Mouse (Mus musculus): Measurements from ENCODE around the gene Pim2. TPM values are rescaled to one million over a fixed set of nuclear protein-coding genes. Genes with fewer than 3 reads are reported as not detected.
A peak's percentile ranks its signal among the peaks of the same experiment; 100 is the strongest.

Gene Pim2
- polyA plus RNA-seq, 1 experiment = 3.0 TPM

DNA sequence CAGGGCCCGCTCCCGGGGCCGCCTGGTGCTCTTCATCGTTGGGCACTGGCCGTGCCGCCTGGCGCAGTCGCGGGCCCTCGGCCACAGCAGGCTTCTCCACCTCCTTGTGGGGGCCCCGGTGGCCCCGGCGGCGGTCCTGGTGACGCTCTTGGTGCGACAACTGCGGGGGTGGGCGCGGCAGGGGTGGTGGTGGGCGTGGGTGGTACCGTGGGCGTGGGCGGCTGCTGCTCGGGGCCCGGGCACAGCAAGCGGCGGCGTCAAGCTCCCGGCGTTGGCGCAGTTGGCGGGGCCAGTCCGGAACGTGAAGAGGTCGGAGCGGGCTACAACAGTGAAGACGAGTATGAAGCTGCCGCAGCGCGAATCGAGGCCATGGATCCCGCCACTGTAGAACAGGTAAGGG is 35.7 kb upstream of the Pim2 start:
- TF ChIP-seq MYOD1 (IDR thresholded peaks at IDR 0.05; ENCODE audit: control insufficient read depth in 1 of 3, insufficient read length in 2 of 3, low read depth in 2 of 3) (no peak), REST (IDR thresholded peaks at IDR 0.05; ENCODE audit: insufficient read depth, insufficient read length) (no peak), POLR2AphosphoS2 (IDR thresholded peaks at IDR 0.05; ENCODE audit: insufficient read length, low read depth) (no peak), TCF12 (IDR thresholded peaks at IDR 0.05; ENCODE audit: insufficient read depth, poor library complexity, severe bottlenecking) (no peak), SRF (IDR thresholded peaks at IDR 0.05; ENCODE audit: control insufficient read depth, insufficient read length, low read depth) (no peak), USF1 (IDR thresholded peaks at IDR 0.05; ENCODE audit: low read depth) (no peak), CEBPB (IDR thresholded peaks at IDR 0.05; ENCODE audit: insufficient read depth, poor library complexity, severe bottlenecking) (no peak), E2F4 (IDR thresholded peaks at IDR 0.05; ENCODE audit: insufficient read depth) (no peak), MAX (IDR thresholded peaks at IDR 0.05; ENCODE audit: low read depth) (no peak), MYOG (IDR thresholded peaks at IDR 0.05; ENCODE audit: control insufficient read depth in 1 of 3, insufficient read depth in 1 of 3, insufficient read length in 2 of 3, low read depth in 2 of 3) (no peak), TCF3 (IDR thresholded peaks at IDR 0.05; ENCODE audit: insufficient read length, low read depth) (no peak), POLR2A (IDR thresholded peaks at IDR 0.05; ENCODE audit: insufficient read length, low read depth) (no peak)
- H3K36me3 ChIP-seq (ENCODE audit: control insufficient read depth, insufficient read depth) = no peaks in the 10 kb centered on the region
- H3K4me3 ChIP-seq = peak overlapping the region; percentile 49
- H3K27me3 ChIP-seq (ENCODE audit: control insufficient read depth, insufficient read depth, insufficient read length) = no peaks in the 10 kb centered on the region
- H3K79me2 ChIP-seq (ENCODE audit: control insufficient read depth, insufficient read depth) = peaks cover 48% of the 10 kb centered on the region
- H3K4me2 ChIP-seq (ENCODE audit: low read depth) = peak overlapping the region; percentile 90
- peak overlapping the region; percentile 84 for H3ac ChIP-seq (ENCODE audit: control insufficient read depth, insufficient read length)

DNA sequence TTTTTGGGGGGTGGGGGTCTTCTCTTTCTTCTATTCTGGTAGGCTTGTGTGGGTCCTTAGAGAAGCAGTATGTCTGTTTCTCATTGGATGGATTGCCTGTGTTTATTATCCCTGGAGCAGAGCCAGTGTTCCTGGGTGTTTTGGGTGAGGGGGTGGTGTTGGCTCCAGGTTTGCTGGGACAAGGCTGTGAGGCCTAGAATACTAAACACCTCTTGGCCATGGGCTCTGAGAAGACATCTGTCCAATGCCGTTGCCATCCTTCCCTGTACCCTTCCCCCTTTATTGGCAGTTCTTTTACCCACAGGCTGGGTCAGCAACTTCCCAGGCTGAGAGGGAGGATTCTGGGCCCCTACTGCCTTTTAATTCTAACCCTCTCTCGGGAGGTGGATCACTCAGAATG is 30.2 kb upstream of the Pim2 start:
- H3K36me3 ChIP-seq (ENCODE audit: control insufficient read depth, insufficient read depth) = no peaks in the 10 kb centered on the region
- peaks cover 43% of the 10 kb centered on the region for H3K79me2 ChIP-seq (ENCODE audit: control insufficient read depth, insufficient read depth)
- TF ChIP-seq USF1 (IDR thresholded peaks at IDR 0.05; ENCODE audit: low read depth) (no peak), E2F4 (IDR thresholded peaks at IDR 0.05; ENCODE audit: insufficient read depth) (no peak), TCF12 (IDR thresholded peaks at IDR 0.05; ENCODE audit: insufficient read depth, poor library complexity, severe bottlenecking) (no peak), MYOD1 (IDR thresholded peaks at IDR 0.05; ENCODE audit: control insufficient read depth in 1 of 3, insufficient read length in 2 of 3, low read depth in 2 of 3) (no peak), MAX (IDR thresholded peaks at IDR 0.05; ENCODE audit: low read depth) (no peak), REST (IDR thresholded peaks at IDR 0.05; ENCODE audit: insufficient read depth, insufficient read length) (no peak), TCF3 (IDR thresholded peaks at IDR 0.05; ENCODE audit: insufficient read length, low read depth) (no peak), SRF (IDR thresholded peaks at IDR 0.05; ENCODE audit: control insufficient read depth, insufficient read length, low read depth) (no peak), CEBPB (IDR thresholded peaks at IDR 0.05; ENCODE audit: insufficient read depth, poor library complexity, severe bottlenecking) (no peak), POLR2AphosphoS2 (IDR thresholded peaks at IDR 0.05; ENCODE audit: insufficient read length, low read depth) (no peak), POLR2A (IDR thresholded peaks at IDR 0.05; ENCODE audit: insufficient read length, low read depth) (no peak), MYOG (IDR thresholded peaks at IDR 0.05; ENCODE audit: control insufficient read depth in 1 of 3, insufficient read depth in 1 of 3, insufficient read length in 2 of 3, low read depth in 2 of 3) (no peak)
- H3K27me3 ChIP-seq (ENCODE audit: control insufficient read depth, insufficient read depth, insufficient read length) = no peaks in the 10 kb centered on the region
- no peak overlapping the region for H3ac ChIP-seq (ENCODE audit: control insufficient read depth, insufficient read length)
- H3K4me2 ChIP-seq (ENCODE audit: low read depth) = no peak overlapping the region
- H3K4me3 ChIP-seq = no peak overlapping the region

DNA sequence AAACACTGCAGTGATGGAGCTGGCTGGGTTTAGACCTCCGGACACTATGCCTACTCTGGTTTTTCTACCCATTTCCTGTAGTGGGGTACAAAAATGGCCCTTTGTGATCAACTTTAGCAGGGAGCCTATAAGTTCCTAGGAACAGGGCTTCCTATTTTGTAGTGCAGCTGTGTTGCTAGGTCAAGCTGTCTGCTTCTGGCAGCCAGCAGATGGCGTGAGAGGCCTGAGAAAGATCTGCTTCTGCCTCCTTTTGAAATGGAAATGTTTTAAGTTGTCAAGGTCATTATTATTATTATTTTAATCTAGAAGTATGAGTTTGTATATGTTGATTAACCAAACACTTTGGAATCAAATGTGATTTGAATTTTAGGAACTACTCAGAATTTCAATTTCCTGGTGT is 23.5 kb upstream of the Pim2 start:
- no peak for TF ChIP-seq TCF12 (IDR thresholded peaks at IDR 0.05; ENCODE audit: insufficient read depth, poor library complexity, severe bottlenecking)
- no peak for TF ChIP-seq CEBPB (IDR thresholded peaks at IDR 0.05; ENCODE audit: insufficient read depth, poor library complexity, severe bottlenecking)
- no peak for TF ChIP-seq MYOD1 (IDR thresholded peaks at IDR 0.05; ENCODE audit: control insufficient read depth in 1 of 3, insufficient read length in 2 of 3, low read depth in 2 of 3)
- TF ChIP-seq SRF (IDR thresholded peaks at IDR 0.05; ENCODE audit: control insufficient read depth, insufficient read length, low read depth) = no peak
- no peak for TF ChIP-seq MAX (IDR thresholded peaks at IDR 0.05; ENCODE audit: low read depth)
- no peak for TF ChIP-seq TCF3 (IDR thresholded peaks at IDR 0.05; ENCODE audit: insufficient read length, low read depth)
- TF ChIP-seq POLR2AphosphoS2 (IDR thresholded peaks at IDR 0.05; ENCODE audit: insufficient read length, low read depth) = no peak
- TF ChIP-seq USF1 (IDR thresholded peaks at IDR 0.05; ENCODE audit: low read depth) = no peak
- TF ChIP-seq E2F4 (IDR thresholded peaks at IDR 0.05; ENCODE audit: insufficient read depth) = no peak
- TF ChIP-seq POLR2A (IDR thresholded peaks at IDR 0.05; ENCODE audit: insufficient read length, low read depth) = no peak
- no peaks in the 10 kb centered on the region for H3K27me3 ChIP-seq (ENCODE audit: control insufficient read depth, insufficient read depth, insufficient read length)
- H3ac ChIP-seq (ENCODE audit: control insufficient read depth, insufficient read length) = no peak overlapping the region
- peaks cover 7% of the 10 kb centered on the region for H3K79me2 ChIP-seq (ENCODE audit: control insufficient read depth, insufficient read depth)
- no peak overlapping the region for H3K4me2 ChIP-seq (ENCODE audit: low read depth)
- H3K36me3 ChIP-seq (ENCODE audit: control insufficient read depth, insufficient read depth) = peaks cover 5% of the 10 kb centered on the region
- H3K4me3 ChIP-seq = no peak overlapping the region

DNA sequence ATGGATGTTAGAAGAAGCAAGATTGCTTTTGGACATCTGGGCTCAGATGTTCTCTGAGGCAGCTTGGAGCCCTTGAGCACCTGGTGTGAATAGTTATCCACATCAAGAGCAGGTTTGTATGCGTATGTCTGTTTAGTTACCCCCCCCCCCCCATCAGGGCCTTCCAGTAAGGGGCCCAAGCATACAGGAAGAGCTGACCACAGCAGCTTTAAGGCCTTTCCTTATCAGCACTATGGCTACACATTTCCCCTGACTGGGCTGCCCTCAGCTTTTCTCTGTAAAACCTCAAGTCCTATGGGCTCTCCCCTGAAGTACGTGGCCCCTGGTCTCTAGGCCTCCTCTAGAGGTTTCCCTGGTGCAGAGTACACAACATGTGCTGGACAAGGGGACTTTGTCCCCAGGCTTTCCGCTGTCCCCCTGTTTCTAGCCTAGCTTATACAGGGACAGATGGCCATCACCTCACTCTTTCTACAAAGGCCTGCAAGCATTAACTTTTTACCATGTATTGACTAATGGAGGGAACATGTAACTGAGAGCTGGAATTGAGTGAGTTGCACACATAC is 18.8 kb upstream of the Pim2 start:
- H3K36me3 ChIP-seq (ENCODE audit: control insufficient read depth, insufficient read depth) = peaks cover 5% of the 10 kb centered on the region
- H3K4me2 ChIP-seq (ENCODE audit: low read depth) = no peak overlapping the region
- no peak for TF ChIP-seq MAX (IDR thresholded peaks at IDR 0.05; ENCODE audit: low read depth)
- TF ChIP-seq SRF (IDR thresholded peaks at IDR 0.05; ENCODE audit: control insufficient read depth, insufficient read length, low read depth) = no peak
- no peak for TF ChIP-seq POLR2A (IDR thresholded peaks at IDR 0.05; ENCODE audit: insufficient read length, low read depth)
- TF ChIP-seq MYOG (IDR thresholded peaks at IDR 0.05; ENCODE audit: control insufficient read depth in 1 of 3, insufficient read depth in 1 of 3, insufficient read length in 2 of 3, low read depth in 2 of 3) = no peak
- TF ChIP-seq E2F4 (IDR thresholded peaks at IDR 0.05; ENCODE audit: insufficient read depth) = no peak
- TF ChIP-seq POLR2AphosphoS2 (IDR thresholded peaks at IDR 0.05; ENCODE audit: insufficient read length, low read depth) = no peak
- TF ChIP-seq TCF3 (IDR thresholded peaks at IDR 0.05; ENCODE audit: insufficient read length, low read depth) = no peak
- no peak for TF ChIP-seq CEBPB (IDR thresholded peaks at IDR 0.05; ENCODE audit: insufficient read depth, poor library complexity, severe bottlenecking)
- no peak for TF ChIP-seq REST (IDR thresholded peaks at IDR 0.05; ENCODE audit: insufficient read depth, insufficient read length)
- H3K79me2 ChIP-seq (ENCODE audit: control insufficient read depth, insufficient read depth) = peaks cover 19% of the 10 kb centered on the region
- no peaks in the 10 kb centered on the region for H3K27me3 ChIP-seq (ENCODE audit: control insufficient read depth, insufficient read depth, insufficient read length)
- H3ac ChIP-seq (ENCODE audit: control insufficient read depth, insufficient read length) = no peak overlapping the region
- H3K4me3 ChIP-seq = no peak overlapping the region

Data from myocyte (in vitro differentiated cells).